9 mouse cellular contexts compared by ENCODE assay signal in the genomic region with DNA sequence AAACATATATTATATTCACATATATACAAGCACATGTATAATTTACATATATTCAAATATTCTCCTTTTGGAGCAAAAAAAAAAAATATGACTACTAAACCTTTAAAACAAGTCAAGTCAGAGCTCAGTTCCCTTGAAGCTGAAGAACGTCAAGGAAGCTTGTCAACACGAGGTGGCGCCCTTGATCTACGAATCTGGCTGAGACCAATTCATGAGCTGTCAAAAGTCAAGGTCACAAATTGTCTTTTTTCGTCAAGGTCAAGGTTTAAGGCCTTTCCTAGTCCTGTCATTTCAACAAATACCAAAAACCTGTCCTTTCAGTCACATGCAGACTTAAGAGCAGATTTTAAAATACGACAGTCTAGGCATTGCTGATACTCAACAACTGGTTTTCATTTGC. TPM values are rescaled to one million over a fixed set of nuclear protein-coding genes. Genes with fewer than 3 reads are reported as not detected.
DNase-seq lines count a peak whose midpoint lies in the region; TF ChIP-seq lines count a peak whose summit lies in the region.
"Had no signal": no experiment of that assay in that cellular context is flagged by ENCODE, and none has a peak within 500 bp of the region (broad histone marks: within the 10 kb centered on the region; RNA-seq: fewer than 3 reads in every experiment).

No protein-coding gene starts in this region.

- peaks cover 37% of the 10 kb centered on the region for H3K4me1 ChIP-seq in E14TG2a.4 (replicated peaks; ENCODE audit: low read depth, low read length)
- peaks cover 3% of the 10 kb centered on the region; the same call in 1 of the 2 replicates for H3K4me1 ChIP-seq in thymus, adult 2 months (replicated peaks; ENCODE audit: control insufficient read depth, insufficient read depth, low read length)

- no peak overlapping the region for H3K27ac ChIP-seq in thymus, adult 2 months (ENCODE audit: control insufficient read depth, insufficient read depth, low read length)
- H3K27ac ChIP-seq: liver, embryonic 15.5 days had no signal

- TF ChIP-seq CTCF in E14TG2a.4 (conservative IDR thresholded peaks at IDR 0.05; ENCODE audit: low read length) = peak; percentile 34
- no peak for TF ChIP-seq CTCF in thymus, adult 2 months (IDR thresholded peaks at IDR 0.05; ENCODE audit: borderline replicate concordance, control insufficient read depth, extremely low read depth, insufficient read depth, low read length, poor library complexity)

- H3K27me3 ChIP-seq in E14TG2a.4 (ENCODE audit: insufficient read depth, low read length) = peaks cover 84% of the 10 kb centered on the region
- H3K27me3 ChIP-seq in thymus, adult 2 months (ENCODE audit: control insufficient read depth, insufficient read depth, low read length) = peaks cover 39% of the 10 kb centered on the region

- no peaks in the 10 kb centered on the region for H3K9me3 ChIP-seq in E14TG2a.4 (ENCODE audit: low read length)
- H3K9me3 ChIP-seq: liver, embryonic 15.5 days had no signal

- no peaks in the 10 kb centered on the region for H3K36me3 ChIP-seq in E14TG2a.4 (ENCODE audit: insufficient read depth, low read length)
- no peaks in the 10 kb centered on the region for H3K36me3 ChIP-seq in thymus, adult 2 months (ENCODE audit: control insufficient read depth, insufficient read depth, low read length)
- H3K36me3 ChIP-seq: liver, embryonic 15.5 days had no signal

- no peak for TF ChIP-seq POLR2A in thymus, adult 2 months (IDR thresholded peaks at IDR 0.05; ENCODE audit: control insufficient read depth, extremely low read depth, insufficient read depth, low read length, poor library complexity)

- H3K4me3 ChIP-seq in E14TG2a.4 (replicated peaks; ENCODE audit: low read length) = no peak overlapping the region
- no peak overlapping the region for H3K4me3 ChIP-seq in thymus, adult 2 months (ENCODE audit: control insufficient read depth, insufficient read depth, low read length)
- H3K4me3 ChIP-seq: liver, embryonic 15.5 days had no signal

- 1% methylated on average over 6 of the region's 6 CpGs for WGBS in thymus, adult 2 months

- DNase-seq in gastrocnemius, adult 18-20 months (ENCODE audit: low spot score) = peak; percentile 86
- DNase-seq in gastrocnemius, postnatal 25 days = no peak
- peak; percentile 40 for DNase-seq in cerebellum, adult 8-10 months
- DNase-seq in gastrocnemius, postnatal 4 days (ENCODE audit: low spot score in 2 of 2) = peak; percentile 64 to 80
- DNase-seq in layer of hippocampus, postnatal 10 days (ENCODE audit: low spot score in 2 of 2) = peak; percentile 79 to 84
- peak; percentile 69 to 84 for DNase-seq in lung, postnatal 4 days
- peak; percentile 85 for DNase-seq in thymus, adult 2 months

RNA-seq across cellular contexts. Expression of a gene that starts 3.7 kb away (rescaled TPM):
- total RNA-seq in gastrocnemius, adult 18-20 months (2021) = 1 to 10 TPM; 3.7 to 6.0 TPM
- 1 to 10 TPM in 1 of 2 experiments, under 1 TPM in 1; 0.48 to 2.1 TPM for total RNA-seq in gastrocnemius, postnatal 25 days (2021)
- 1 to 10 TPM; 1.1 to 1.3 TPM for total RNA-seq in gastrocnemius, postnatal 4 days (2021)
- total RNA-seq in layer of hippocampus, postnatal 10 days (2021) = not detected
- not detected in 2 replicates for polyA plus RNA-seq in thymus, adult 2 months (2012; rRNA removed)
- polyA plus RNA-seq: liver, embryonic 15.5 days had no signal

RNA-seq across cellular contexts. Expression of a gene that starts 11.3 kb away (rescaled TPM):
- 1 to 10 TPM; 2.1 to 2.9 TPM for total RNA-seq in gastrocnemius, adult 18-20 months (2021)
- total RNA-seq in gastrocnemius, postnatal 25 days (2021) = 1 to 10 TPM; 1.4 to 1.8 TPM
- total RNA-seq in gastrocnemius, postnatal 4 days (2021) = 1 to 10 TPM; 6.0 to 6.6 TPM
- not detected for total RNA-seq in layer of hippocampus, postnatal 10 days (2021)
- polyA plus RNA-seq in thymus, adult 2 months (2012; rRNA removed) = not detected in 2 replicates
- polyA plus RNA-seq: liver, embryonic 15.5 days had no signal

RNA-seq across cellular contexts. Expression of a gene that starts 16.3 kb away (rescaled TPM):
- total RNA-seq in gastrocnemius, adult 18-20 months (2021) = 10 to 100 TPM; 13.7 to 15.0 TPM
- 10 to 100 TPM; 14.8 to 18.4 TPM for total RNA-seq in gastrocnemius, postnatal 25 days (2021)
- 10 to 100 TPM; 31.5 to 32.3 TPM for total RNA-seq in gastrocnemius, postnatal 4 days (2021)
- not detected for total RNA-seq in layer of hippocampus, postnatal 10 days (2021)
- not detected in 2 replicates for polyA plus RNA-seq in thymus, adult 2 months (2012; rRNA removed)

RNA-seq across cellular contexts. Expression of a gene that starts 26.1 kb away (rescaled TPM):
- total RNA-seq in gastrocnemius, adult 18-20 months (2021) = 1 to 10 TPM; 7.2 to 7.4 TPM
- 10 to 100 TPM in 1 of 2 experiments, 1 to 10 TPM in 1; 5.7 to 13.5 TPM for total RNA-seq in gastrocnemius, postnatal 25 days (2021)
- total RNA-seq in gastrocnemius, postnatal 4 days (2021) = 10 to 100 TPM; 16.5 to 17.7 TPM
- total RNA-seq in layer of hippocampus, postnatal 10 days (2021) = not detected
- polyA plus RNA-seq in thymus, adult 2 months (2012; rRNA removed) = 0.26 and 0.56 TPM in 2 replicates

RNA-seq across cellular contexts. Expression of a gene that starts 35.3 kb away (rescaled TPM):
- total RNA-seq in gastrocnemius, adult 18-20 months (2021) = 1 to 10 TPM; 4.7 to 5.0 TPM
- 1 to 10 TPM; 4.7 to 5.5 TPM for total RNA-seq in gastrocnemius, postnatal 25 days (2021)
- total RNA-seq in gastrocnemius, postnatal 4 days (2021) = 10 to 100 TPM; 11.2 to 12.5 TPM
- total RNA-seq in layer of hippocampus, postnatal 10 days (2021) = not detected
- 2.5 and 3.4 TPM in 2 replicates for polyA plus RNA-seq in thymus, adult 2 months (2012; rRNA removed)

Comparison
In these comparisons a context has a peak if more than half of its experiments do, and no peak if none do; other contexts are left out.
1. RNA of a gene that starts 16.3 kb away (total RNA-seq): 31.5 to 32.3 TPM in gastrocnemius, postnatal 4 days, 14.8 to 18.4 TPM in gastrocnemius, postnatal 25 days and 13.7 to 15.0 TPM in gastrocnemius, adult 18-20 months; not detected in layer of hippocampus, postnatal 10 days; every median in the first group is over 10 times any median in the second.